Mouse (Mus musculus): ENCODE results near the gene Nab1.

DNA sequence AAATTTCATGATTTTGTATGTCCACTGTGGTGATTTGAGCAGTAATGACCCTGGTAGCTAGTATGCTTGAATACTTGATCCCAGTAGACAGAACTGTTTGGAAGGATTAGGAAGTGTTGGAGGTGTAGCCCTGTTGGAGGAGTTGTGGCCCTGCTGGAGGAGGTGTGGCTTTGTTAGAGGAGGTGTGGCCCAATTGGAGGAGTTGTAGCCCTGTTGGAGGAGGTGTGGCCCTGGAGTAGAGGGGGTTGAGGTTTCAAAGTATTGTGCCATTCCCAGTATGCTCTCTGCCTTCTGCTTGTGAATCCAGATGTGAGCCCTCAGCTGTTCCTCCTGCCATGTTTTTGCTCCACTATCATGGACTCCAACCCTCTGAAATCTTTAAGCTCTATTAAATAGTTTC is 29.5 kb upstream of the Nab1 start:
- TF ChIP-seq CTCF (IDR thresholded peaks at IDR 0.05; ENCODE audit: low read depth): no peak
- TF ChIP-seq EP300 (IDR thresholded peaks at IDR 0.05; ENCODE audit: low read depth): no peak

Measured in liver, postnatal 0 days (tissue).